In the genomic region with DNA sequence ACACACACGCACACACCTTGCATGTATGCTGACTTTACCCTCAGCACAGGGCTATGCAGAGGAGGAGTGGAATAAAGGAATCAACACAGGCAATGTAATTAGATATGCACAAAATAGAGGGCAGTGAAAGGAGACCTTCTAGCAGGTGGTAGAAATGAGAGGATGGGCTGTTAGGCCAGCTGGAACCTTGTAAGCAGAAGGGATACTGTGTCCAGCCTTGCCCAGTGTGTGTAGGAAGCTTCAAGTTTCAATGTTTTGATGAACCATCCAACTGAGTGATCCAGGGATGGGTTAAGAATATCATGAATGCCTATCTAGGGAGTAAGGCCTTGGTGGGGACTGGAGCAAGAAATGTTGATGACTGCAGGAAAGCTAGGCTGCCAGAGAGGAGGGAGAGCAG, we compare ENCODE assay signal across 33 mouse cellular contexts. TPM values are rescaled to one million over a fixed set of nuclear protein-coding genes. Genes with fewer than 3 reads are reported as not detected.
"Had no signal": no experiment of that assay in that cellular context is flagged by ENCODE, and none has a peak within 500 bp of the region (broad histone marks: within the 10 kb centered on the region; RNA-seq: fewer than 3 reads in every experiment).

No protein-coding gene starts in this region.

RNA-seq across cellular contexts. Expression of gene Hsd3b4, which starts 38.2 kb away (rescaled TPM):
- total RNA-seq: left cerebral cortex, postnatal 14 days; left cerebral cortex, postnatal 25 days; left cerebral cortex, postnatal 36 days; left cerebral cortex, postnatal 4 days; megakaryocyte progenitor cell, adult 5-6 weeks; megakaryocyte, adult 5-6 weeks; megakaryocyte-erythroid progenitor cell, adult 5-6 weeks; midbrain, postnatal 0 days; monocyte, adult 5-6 weeks had no signal
- polyA plus RNA-seq: limb, embryonic 10.5 days; limb, embryonic 11.5 days; limb, embryonic 12.5 days; limb, embryonic 13.5 days; limb, embryonic 14.5 days; limb, embryonic 15.5 days; liver, adult 2 months; liver, embryonic 16.5 days; lung, adult 2 months; lung, embryonic 14.5 days; lung, embryonic 16.5 days; lung, postnatal 0 days; macrophage; midbrain, embryonic 10.5 days; midbrain, embryonic 11.5 days; midbrain, embryonic 12.5 days; midbrain, embryonic 13.5 days; midbrain, embryonic 14.5 days; midbrain, embryonic 15.5 days; midbrain, embryonic 16.5 days; midbrain, postnatal 0 days; myocyte; neural tube, embryonic 11.5 days; neural tube, embryonic 12.5 days; neural tube, embryonic 13.5 days had no signal

RNA-seq across cellular contexts. Expression of gene Gm10681, which starts 40.1 kb away (rescaled TPM):
- total RNA-seq: left cerebral cortex, postnatal 14 days; left cerebral cortex, postnatal 25 days; left cerebral cortex, postnatal 36 days; left cerebral cortex, postnatal 4 days; megakaryocyte progenitor cell, adult 5-6 weeks; megakaryocyte, adult 5-6 weeks; megakaryocyte-erythroid progenitor cell, adult 5-6 weeks; midbrain, postnatal 0 days; monocyte, adult 5-6 weeks had no signal
- polyA plus RNA-seq: limb, embryonic 10.5 days; limb, embryonic 11.5 days; limb, embryonic 12.5 days; limb, embryonic 13.5 days; limb, embryonic 14.5 days; limb, embryonic 15.5 days; liver, adult 2 months; liver, embryonic 16.5 days; lung, adult 2 months; lung, embryonic 14.5 days; lung, embryonic 16.5 days; lung, postnatal 0 days; macrophage; midbrain, embryonic 10.5 days; midbrain, embryonic 11.5 days; midbrain, embryonic 12.5 days; midbrain, embryonic 13.5 days; midbrain, embryonic 14.5 days; midbrain, embryonic 15.5 days; midbrain, embryonic 16.5 days; midbrain, postnatal 0 days; myocyte; neural tube, embryonic 11.5 days; neural tube, embryonic 12.5 days; neural tube, embryonic 13.5 days had no signal
